Mouse (Mus musculus) B cell, adult 2 months (primary cell): ENCODE results near the gene Tmem218.
A peak's percentile ranks its signal among the peaks of the same experiment; 100 is the strongest.

Experiments
- DNase-seq, 2 experiments: peaks; one replicate each; pipeline ENCODE4 v3.0.0; 2022

Gene Tmem218

GRCm38 (mm10) chr9:37235951-37236737 lies 28.1 kb downstream of the Tmem218 start:
- DNase-seq, result no peak

GRCm38 (mm10) chr9:37242764-37243163 lies 34.7 kb downstream of the Tmem218 start:
- no peak for DNase-seq

GRCm38 (mm10) chr9:37244600-37244999 lies 36.6 kb downstream of the Tmem218 start:
- no peak for DNase-seq

DNA sequence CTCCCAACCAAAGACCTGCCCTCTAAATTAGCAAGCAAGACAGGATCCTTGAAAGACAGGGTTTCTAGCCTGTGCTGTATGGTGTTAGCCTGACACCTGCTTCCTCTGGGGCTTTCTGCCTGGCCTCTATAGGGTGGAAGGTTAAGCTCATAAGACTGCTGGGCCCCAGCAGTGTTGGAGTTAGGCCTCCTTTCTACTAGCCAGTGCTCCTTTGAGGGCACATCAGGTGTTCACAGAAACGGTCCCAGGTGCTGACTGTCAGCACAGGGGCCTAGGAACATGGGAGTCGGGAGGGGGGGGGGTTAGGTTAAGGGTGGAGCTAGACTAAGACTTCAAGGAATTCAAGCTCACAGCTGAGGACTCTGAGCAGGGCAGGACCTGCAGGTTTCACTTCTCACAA lies 37.4 kb downstream of the Tmem218 start:
- no peak for DNase-seq

DNA sequence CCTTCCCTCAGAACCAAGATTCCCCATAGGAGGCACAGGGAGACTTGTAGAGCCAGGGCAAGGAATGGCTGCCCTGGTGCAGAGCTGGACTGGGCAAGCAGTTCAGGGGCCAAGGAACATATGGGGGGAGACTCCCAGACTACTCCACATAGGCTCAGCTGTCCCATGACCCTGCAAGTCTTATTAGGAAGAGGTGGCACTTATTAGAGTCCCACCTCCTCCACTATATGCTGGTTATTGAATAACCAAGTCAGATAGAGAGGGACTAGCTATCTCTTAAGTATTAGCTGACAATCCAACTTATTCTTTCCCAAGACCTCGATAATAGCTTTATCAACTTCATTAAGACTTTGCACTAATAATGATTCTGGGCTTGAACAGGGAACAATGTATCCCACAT lies 37.8 kb downstream of the Tmem218 start:
- no peak for DNase-seq

DNA sequence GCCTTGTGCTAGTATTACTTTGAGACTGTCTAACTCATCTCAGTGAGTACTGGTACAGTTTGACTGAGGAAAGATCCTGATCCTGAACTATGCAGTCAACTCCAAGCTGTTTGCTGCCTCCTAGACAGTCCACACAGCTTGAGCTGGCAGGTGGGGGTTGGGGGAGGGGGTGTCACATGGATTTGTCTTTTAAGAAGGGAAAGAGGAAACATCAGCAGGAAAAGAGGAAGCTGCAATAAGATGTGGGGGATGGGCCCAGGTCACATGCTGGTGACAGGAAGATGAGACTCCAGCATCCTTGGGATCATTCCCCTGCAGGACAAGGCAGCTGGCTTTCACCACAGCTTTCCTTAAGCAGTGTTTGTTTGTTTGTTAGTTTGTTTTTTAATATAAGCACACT lies 39.4 kb downstream of the Tmem218 start:
- DNase-seq, result peak; percentile 42 to 53

DNA sequence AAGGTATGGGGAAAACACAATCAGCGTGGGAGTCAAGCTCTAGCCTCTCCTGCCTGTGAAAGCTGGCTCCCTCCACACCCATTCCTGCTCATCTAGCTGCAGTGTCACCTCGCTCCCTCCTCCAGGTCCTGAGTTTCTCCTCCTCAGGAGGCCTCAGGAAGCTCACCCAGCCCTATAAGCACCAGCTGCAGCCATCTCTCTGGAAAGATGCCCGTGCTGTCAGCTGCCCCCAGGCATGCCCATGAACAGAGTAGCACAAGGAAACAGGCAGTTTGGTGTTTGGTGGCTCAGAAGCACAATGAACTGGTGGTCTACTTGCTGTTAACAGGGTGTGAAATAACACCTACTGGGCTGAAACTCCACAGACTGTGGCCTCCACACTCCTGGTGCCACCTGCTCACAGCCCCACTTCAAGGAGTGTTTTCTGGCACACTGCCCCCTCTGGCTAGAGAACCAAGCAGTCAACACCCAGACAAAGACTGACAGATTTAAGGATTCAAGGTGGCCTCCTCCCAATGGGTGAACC lies 40.4 kb downstream of the Tmem218 start:
- DNase-seq, result no peak

- DNase-seq, result no peak
Measured at GRCm38 (mm10) chr9:37249976-37250375, 42.0 kb downstream of the Tmem218 start.

GRCm38 (mm10) chr9:37250631-37251030 lies 42.6 kb downstream of the Tmem218 start:
- no peak for DNase-seq

DNA sequence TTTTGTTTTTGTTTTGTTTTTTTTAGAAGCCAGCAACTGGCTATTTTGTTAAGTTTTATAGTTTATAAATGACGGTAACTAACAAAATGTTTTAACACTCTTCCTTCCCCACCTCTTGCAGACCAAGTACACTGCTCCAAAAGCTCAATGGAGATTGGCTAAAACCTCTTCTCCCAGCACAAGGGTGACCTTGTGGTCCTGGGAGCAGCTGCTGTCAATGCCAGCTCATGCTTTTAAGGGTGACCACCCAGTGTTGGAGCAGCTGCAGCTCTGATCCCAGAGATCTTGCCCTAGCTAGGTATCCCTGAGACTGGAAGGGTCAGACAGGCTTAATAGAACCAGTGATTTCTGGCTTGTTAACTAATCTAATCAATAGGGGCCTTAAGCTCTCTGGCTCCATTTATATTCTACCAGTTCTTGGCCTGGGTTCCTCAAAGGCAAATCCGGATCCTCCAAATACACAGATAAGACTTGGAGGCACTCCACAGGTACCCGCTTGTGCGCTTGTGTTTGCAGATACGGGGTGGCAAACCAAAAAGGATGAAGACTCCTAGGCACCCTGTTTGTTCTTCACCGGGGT lies 46.6 kb downstream of the Tmem218 start:
- DNase-seq, result no peak

DNA sequence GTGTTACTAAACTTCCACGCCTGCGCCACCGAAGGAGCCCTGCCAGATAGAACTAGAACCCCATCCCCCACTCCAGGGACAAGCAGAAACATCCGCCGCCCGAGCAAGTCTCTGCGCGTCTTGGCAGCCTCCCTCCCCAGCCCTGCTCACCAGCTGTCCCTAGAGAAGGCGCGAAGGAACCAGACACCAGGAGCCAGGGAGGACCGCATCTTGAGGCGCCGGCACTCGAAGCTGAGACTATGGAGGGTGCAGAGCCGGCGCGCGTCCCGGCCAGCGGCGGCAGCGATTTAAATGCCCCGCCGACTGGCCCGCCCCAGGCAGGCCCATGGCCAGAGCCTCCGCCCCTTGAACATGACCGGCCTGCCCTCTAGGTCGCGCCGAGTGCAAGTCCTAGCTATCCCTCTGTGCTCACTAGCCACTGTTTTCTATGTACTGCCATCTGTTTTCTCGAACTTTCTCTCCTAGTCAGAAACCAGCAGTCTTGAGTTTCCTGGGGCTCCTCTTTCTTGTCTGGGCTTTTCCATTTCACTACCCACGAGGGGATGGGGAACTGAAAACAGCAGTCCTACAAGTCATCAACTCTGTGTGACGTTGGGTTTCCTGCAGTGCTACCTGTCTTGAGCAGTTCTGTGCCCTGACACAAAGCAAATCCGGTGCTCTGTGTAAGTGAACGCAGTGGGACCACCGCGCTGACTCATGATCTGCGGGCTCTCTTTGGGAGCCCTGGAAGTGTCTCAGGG lies 47.3 kb downstream of the Tmem218 start, which contains the start of gene Slc37a2:
TSS of gene Slc37a2 (minus strand) at position 590 of the 740 bp plus-strand sequence.
- peak; percentile 78 to 81 for DNase-seq

GRCm38 (mm10) chr9:37255889-37256225 lies 47.8 kb downstream of the Tmem218 start:
- DNase-seq, result no peak

- no peak for DNase-seq
Measured at GRCm38 (mm10) chr9:37266622-37267021, 58.6 kb downstream of the Tmem218 start.
